Mouse (Mus musculus) kidney, postnatal 25 days (tissue): Measurements from ENCODE around the gene Cxcr4.

Source experiments
- DNase-seq, 2 experiments: peaks; one replicate each; pipeline ENCODE4 v3.0.0; 2021; ENCODE audit warnings: mixed read lengths in 2 of 2

The Cxcr4 gene

GRCm38 (mm10) chr1:128592211-128592741 is at the start of gene Cxcr4:
Cxcr4 (minus strand) TSS chr1:128592293.
- peak; percentile 81 to 86 for DNase-seq

- DNase-seq: no peak
Measured at GRCm38 (mm10) chr1:128639707-128640107, 47.6 kb upstream of the Cxcr4 start.

- no peak for DNase-seq
Measured at GRCm38 (mm10) chr1:128637230-128637740, 45.2 kb upstream of the Cxcr4 start.

GRCm38 (mm10) chr1:128636258-128637229 is 44.5 kb upstream of the Cxcr4 start:
- DNase-seq: no peak

- peak in 1 of 2 experiments; percentile 32 for DNase-seq
Measured at GRCm38 (mm10) chr1:128633711-128634379, 41.8 kb upstream of the Cxcr4 start.

- DNase-seq: no peak
Measured at GRCm38 (mm10) chr1:128632522-128632921, 40.4 kb upstream of the Cxcr4 start.

- no peak for DNase-seq
Measured at GRCm38 (mm10) chr1:128626144-128626678, 34.1 kb upstream of the Cxcr4 start.

- DNase-seq: no peak
Measured at GRCm38 (mm10) chr1:128623594-128623887, 31.4 kb upstream of the Cxcr4 start.

- no peak for DNase-seq
Measured at GRCm38 (mm10) chr1:128622867-128623593, 30.9 kb upstream of the Cxcr4 start.

GRCm38 (mm10) chr1:128617654-128618310 is 25.7 kb upstream of the Cxcr4 start:
- no peak for DNase-seq

GRCm38 (mm10) chr1:128616586-128616985 is 24.5 kb upstream of the Cxcr4 start:
- peak; percentile 9 to 61 for DNase-seq

GRCm38 (mm10) chr1:128615459-128615806 is 23.3 kb upstream of the Cxcr4 start:
- no peak for DNase-seq

GRCm38 (mm10) chr1:128614653-128615458 is 22.8 kb upstream of the Cxcr4 start:
- peak; percentile 56 to 64 for DNase-seq

- no peak for DNase-seq
Measured at GRCm38 (mm10) chr1:128608119-128608518, 16.0 kb upstream of the Cxcr4 start.

- DNase-seq: no peak
Measured at GRCm38 (mm10) chr1:128607423-128607822, 15.3 kb upstream of the Cxcr4 start.

- DNase-seq: no peak
Measured at GRCm38 (mm10) chr1:128605794-128606193, 13.7 kb upstream of the Cxcr4 start.

- DNase-seq: no peak
Measured at GRCm38 (mm10) chr1:128602688-128603385, 10.7 kb upstream of the Cxcr4 start.

GRCm38 (mm10) chr1:128602018-128602687 is 10.1 kb upstream of the Cxcr4 start:
- DNase-seq: no peak

GRCm38 (mm10) chr1:128601307-128601706 is 9.2 kb upstream of the Cxcr4 start:
- no peak for DNase-seq

- DNase-seq: no peak
Measured at GRCm38 (mm10) chr1:128600549-128600948, 8.5 kb upstream of the Cxcr4 start.
